Mouse (Mus musculus): ENCODE measurements at regions not wholly inside any gene's neighbourhood (a gene's known extent, or its start where the extent isn't known, plus 50 kb on each side); places are given as distances from the start of the nearest gene placed in this dataset.
"Not testable (repeated sequence)": the region's sequence is repeated elsewhere in the genome, so short reads cannot be mapped to it uniquely, and the experiment has no call there.

DNA sequence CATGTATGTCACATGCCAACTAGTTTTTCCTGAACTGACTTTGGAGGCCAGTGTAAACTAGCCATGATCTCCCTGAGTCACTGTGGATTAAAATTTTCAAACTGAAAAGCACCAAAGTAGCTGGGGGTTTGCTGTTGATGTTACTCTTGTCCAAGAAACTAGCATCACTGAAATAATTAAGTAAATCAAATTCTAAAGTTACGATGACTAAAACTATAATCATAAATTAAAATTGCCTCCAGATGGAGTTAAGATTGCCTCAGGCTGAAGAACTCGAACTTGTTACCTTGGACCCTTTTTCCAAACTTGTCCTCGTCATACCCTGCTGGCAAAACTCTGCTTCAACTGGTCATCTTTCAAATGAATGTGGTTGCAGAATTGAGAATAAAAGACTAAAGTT, 93.7 kb upstream of the Ptgfr start:
- no peak for DNase-seq (ENCODE audit: low spot score in 2 of 2)

DNA sequence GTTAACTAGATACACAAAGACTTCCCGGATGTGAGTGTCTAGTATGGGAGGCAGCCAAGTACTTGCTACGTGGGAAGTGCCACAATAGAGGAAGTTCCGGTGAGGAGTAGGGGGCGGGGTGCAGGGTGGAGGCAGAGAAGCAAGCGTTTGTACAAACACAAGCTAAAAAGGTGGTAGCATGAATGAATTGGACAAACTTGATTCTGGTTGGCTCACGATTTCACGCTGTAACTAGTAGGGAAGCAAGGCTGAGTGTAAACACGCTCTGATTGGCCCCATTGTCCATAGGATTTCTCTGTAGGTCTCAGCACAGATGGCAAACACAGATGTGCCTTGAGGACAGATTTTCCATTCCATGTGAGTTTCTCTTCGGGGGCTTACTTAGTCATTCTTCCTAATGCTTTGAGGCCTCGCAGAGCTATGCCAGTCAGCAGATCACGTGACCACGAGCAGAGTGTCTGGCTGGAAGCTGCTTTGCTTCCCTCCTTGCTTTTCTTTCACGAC, 76.6 kb upstream of the Ptgfr start:
- DNase-seq (ENCODE audit: low spot score in 2 of 2): no peak

DNA sequence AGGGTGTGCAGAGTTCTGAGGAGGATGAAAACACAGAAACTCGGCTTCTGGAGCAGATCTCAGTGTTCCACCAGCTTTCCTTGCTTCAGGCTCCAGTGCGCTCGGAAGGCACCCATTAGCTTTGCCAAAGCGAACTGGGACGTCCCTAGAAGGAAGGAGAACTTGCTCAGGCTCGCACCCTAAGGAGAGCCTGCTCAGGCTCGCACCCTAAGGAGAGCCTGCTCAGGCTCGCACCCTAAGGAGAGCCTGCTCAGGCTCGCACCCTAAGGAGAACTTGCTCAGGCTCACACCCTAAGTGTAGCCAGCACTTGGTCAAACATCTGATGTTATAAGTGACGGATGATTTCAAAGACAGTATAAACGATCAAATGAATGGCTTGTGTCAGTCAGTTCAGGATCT, 74.9 kb upstream of the Ptgfr start:
- not testable (repeated sequence) for DNase-seq (ENCODE audit: low spot score in 2 of 2)

DNA sequence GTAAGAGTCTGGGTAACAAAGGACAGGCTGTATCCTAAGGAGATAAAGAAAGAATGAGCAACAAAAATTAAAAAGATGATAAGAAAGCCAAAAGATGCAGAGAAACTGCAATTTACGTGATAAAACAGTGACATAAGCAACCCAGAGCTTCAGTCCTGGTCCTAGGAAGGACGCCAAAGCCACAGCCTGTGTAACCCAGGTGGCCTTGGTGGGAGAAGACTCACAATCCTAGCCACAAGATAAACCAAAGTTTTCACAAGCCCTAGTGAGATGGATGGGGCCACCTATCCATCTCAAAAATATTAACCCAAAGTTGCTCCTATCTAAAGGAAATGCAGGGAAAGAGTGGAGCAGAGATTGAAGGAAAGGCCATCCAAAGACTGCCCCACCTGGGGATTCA, 73.4 kb upstream of the Ptgfr start:
- no peak for DNase-seq (ENCODE audit: low spot score in 2 of 2)

DNA sequence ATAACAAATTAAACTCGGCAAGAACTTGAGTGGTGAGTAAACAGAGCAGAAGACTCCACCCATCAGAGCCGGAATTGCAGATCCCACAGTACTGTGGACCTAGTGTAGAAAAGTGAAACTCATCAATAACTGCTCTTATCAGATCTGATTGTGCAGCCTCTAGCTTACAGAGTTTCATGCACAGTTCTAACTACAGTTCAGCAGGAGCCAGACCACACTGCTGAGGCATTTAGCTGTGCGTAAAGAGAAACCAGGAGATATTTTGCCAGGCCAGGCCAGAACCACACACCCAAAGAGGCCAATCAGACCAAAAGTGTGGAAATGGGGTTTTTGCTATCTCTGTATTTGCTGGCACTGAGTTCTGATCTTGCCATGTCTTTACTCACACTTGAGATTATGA, 71.9 kb upstream of the Ptgfr start:
- DNase-seq (ENCODE audit: low spot score in 2 of 2): no peak

DNA sequence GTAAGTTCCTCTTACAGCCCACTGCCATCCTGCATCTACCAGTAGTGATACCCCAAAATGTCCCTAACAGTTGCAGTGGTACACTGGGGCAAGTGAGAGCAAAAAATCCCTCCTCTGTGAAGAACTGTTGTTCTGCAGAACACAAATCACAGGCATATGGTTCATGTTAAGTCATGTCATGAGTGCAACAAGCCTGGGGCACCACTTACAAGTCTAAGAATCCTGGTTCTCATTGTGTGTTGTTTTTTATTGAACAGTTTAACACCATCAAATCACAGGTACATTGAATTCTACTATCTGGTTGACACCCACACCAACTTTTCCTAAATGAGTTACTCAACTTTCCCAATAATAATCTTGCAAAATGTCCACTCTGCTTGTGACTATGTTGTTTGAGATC, 71.5 kb upstream of the Ptgfr start:
- no peak for DNase-seq (ENCODE audit: low spot score in 2 of 2)

DNA sequence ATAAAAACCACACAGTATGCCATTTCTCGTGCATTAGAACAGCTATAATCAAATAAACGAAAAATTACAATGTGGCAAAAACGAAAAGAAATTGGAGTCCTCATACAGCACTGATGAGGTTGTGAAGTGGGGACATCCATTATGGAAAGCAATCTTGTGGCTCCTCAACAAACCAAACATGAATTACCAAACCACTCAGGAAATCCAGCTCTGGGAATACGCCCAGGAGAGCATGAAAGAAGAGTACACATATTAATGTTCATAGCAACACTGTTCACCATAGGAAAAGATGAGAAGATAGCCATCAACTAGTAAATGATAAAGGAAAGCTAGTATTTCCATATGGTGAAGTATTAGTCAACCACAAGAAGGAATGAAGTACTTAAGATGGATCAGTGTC, 68.3 kb upstream of the Ptgfr start:
- DNase-seq (ENCODE audit: low spot score in 2 of 2): no peak

DNA sequence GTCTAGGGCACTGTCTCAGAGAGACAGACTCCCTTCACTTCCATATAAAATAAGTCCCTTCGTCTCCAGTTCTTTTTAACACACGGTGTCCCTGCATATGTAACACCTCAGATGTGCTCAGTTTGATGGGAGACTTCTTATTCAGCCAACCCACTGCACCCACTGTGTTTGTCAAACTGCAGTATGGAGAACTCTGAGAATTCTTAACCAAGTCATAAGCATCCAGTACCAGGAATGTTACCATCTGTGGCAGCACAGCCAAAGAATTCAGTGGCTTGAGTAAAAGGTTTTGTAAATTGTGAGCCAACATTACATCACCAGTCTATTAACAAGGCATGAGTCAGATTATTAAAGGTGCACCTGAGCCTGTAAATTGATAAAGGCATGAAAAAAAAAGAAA, 65.7 kb upstream of the Ptgfr start:
- DNase-seq (ENCODE audit: low spot score in 2 of 2): no peak

DNA sequence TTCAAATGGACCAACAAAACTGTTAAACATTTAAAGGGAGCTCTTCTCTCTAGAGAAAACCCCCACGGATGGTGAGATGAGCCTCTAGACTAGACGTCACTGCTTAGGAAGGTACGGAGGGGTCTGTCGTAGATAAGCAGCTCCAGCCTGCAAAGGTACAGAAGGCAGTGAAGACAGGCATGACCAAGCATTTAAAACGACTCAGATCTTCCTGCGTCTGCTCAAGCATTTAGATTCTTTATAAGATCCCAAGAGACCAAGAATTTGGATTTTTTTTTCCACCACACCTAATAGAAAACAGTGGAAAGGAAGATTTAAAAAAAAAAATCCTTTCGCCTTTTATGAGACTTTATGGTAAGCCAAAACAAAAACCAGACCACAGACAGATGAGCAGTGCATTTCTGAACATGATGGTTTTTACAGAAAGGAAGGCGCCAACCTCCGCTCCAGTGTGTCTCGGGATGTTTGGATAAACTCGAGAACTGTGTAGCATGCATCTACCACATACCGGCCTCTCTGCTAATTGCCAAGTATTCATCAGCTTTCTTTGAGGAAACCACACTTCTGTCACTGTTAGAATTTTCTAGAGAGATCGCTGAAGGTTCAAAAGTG, 64.9 kb upstream of the Ptgfr start:
- no peak for DNase-seq (ENCODE audit: low spot score in 2 of 2)

DNA sequence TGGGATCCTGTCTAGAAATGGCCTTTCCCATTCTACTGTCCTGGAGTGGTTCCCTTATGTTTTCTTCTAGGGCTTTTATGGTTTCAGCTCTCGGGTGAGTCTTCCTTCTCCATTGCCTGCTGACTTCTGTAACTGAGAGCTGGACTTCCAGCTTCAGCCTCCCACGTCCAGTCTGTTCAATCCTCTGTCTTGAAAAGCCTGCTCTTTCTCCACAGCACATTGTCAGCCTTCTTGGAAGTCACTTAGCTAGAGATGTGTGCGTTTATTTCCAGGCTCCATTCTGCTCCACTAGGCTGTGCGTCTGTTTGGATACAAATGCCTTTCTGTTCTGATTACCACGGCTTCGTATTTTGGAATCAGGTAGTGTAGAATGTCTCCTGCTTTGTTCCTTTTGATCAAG, 62.2 kb upstream of the Ptgfr start:
- DNase-seq (ENCODE audit: low spot score in 2 of 2): no peak

DNA sequence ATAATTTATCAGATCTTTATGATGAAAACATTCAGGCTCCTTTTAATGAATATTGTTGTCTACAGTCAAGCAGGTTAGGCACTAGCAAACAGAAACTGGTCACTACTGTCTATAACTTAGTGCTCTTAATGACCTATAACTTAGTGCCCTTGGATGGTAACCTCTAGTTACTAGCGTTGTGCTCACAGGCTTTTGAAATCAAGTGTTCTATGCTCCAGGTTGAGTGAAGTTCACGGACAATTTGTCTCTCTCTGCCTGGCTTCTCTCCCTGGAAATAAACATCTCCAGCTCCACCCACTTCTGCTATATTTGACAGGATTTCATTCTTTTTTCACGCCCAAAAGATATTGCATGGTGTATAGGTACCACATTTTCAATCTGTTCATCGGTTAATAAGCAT, 61.7 kb upstream of the Ptgfr start:
- DNase-seq (ENCODE audit: low spot score in 2 of 2): no peak

DNA sequence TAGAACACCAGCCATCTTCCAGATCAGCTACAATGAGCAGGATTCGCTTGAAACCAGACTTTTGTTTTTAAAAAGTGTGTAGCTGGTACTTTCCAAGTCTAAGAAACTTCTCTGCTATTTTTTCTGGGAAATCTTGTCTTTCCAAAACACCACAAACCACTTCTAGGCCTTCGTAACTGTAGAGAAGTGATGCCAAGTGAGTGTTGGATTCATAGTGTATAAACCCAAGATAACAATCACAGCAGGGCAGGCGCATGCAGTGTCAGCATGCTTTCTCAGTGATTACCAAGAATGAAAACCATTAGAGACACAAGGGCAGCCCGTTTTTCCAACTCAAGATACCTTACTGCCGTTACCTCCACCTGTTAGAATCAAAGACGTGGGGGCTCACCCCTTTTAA, 58.9 kb upstream of the Ptgfr start:
- no peak for DNase-seq (ENCODE audit: low spot score in 2 of 2)

DNA sequence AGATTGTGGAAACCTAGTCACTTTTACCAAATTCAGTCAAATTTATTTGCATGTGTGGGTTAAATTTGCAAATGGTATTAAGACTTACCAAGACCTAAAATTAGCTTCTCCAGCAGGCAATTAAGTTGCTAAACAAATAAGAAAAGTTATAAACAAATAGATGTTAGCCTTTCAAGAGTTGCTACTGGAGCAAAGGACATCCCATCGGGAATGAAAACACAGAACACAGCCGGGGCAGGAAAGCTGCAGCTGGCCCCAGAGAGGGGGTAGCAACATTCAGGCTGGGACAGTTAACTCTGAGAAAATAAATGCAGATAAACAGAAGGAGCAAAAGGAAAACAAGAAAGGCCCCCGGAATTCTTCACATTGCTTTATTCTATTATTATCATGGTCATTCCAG, 57.3 kb upstream of the Ptgfr start:
- DNase-seq (ENCODE audit: low spot score in 2 of 2): no peak

DNA sequence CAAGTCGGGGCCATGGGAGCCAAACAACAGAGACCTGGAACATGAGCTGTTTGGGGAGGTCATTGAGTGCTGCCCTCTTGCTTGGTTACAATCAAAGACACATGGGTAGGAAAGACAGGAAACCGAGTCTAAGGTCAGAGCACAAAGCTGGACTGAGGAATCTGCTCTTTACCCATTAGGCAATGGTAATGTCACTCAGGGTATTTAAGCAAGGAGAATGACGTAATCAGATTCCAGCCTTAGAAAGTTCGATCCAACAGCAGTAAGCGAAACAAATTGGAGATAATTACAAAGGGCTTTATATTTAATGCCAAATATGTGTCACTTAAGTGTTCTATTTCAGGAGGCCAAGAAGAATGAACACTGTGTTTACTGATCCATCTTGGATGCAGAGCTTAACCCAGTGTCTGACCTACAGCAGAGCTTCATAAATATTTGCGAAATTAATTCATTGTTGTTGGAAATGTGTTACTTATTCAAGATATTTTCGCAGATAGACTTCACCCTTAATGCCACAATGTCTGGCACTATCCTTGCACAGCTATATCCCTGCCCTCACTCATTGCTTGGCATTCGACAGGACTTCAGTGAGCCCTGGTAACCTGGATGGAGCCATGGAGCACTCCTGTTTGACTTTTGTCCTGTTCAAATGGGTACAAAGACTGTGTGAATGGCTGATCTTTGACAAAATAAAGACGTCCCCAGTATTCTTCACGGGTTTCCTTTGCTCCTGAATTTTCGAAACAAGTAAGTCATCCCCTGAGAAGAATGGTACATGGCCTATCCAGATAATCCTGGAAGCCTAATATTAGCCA, 56.2 kb upstream of the Ptgfr start:
- no peak for DNase-seq (ENCODE audit: low spot score in 2 of 2)

DNA sequence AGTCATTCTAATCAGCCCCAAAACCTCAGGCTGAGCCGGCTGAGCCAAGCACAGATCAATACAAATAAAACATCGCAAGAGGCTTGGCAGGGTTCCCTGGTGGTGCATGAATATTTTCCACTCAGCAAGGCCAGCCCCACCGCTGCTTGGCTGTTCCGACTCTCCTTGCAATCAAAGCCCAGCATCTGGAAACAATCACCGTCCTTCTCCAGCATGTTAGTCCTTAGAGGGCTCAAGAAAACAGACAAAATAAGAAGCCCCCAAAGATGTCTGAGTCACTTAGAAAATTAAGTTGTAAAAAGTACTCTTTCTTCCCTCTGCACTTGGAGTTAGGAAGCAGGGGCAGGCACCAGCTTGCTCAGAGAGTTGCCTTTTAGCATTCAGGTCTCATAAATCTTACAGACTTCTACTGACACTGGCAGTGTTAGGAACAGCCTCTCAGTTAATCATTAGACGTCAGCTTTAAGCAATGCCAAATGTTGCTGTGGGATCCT, 54.4 kb upstream of the Ptgfr start:
- DNase-seq (ENCODE audit: low spot score in 2 of 2): peak in 1 of 2 experiments; percentile 22

DNA sequence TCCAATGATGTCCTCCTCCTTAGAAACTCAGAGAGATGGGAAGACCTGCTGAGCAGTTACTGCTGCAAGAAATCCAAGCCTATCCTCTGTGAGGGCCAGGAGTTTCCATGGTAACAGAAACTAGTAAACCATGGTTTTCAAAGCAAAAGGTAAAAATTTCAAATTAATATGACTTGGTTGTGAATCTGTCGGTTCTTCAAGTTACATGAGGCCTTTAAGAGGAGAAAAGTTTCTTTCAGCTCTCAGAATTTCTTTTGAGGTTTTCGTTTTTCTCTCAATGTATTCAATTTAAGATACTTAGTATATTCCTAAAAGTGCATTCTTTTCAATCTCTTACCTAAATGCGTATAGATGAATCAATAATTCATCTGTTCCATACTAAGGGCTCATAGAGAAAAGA, 53.9 kb upstream of the Ptgfr start:
- DNase-seq (ENCODE audit: low spot score in 2 of 2): no peak

DNA sequence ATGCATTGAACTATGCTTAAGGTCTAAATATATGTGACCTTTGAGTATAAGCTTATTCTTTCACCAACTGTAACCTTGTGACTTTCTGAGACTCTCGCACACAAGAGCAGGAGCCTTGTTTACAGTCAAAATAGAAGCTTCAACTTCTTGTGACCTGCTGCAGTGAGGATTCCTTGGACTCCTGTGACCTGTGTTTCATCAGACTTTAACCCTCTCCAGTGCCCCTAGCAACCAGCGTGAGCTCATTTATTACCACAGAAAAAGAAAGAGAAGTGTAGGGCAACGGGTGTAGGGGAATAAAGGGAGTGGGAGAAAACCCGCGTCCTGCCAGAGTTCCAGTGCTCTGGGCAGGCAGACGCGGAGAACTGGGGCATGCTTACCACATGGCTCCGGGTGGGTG, 52.3 kb upstream of the Ptgfr start:
- DNase-seq (ENCODE audit: low spot score in 2 of 2): no peak
